Mouse (Mus musculus): ENCODE results near the gene Abcf3. TPM values are rescaled to one million over a fixed set of nuclear protein-coding genes. Genes with fewer than 3 reads are reported as not detected.
A peak's percentile ranks its signal among the peaks of the same experiment; 100 is the strongest.

The Abcf3 gene
- polyA plus RNA-seq, 1 experiment from 2014 or later, result 63.1 TPM

DNA sequence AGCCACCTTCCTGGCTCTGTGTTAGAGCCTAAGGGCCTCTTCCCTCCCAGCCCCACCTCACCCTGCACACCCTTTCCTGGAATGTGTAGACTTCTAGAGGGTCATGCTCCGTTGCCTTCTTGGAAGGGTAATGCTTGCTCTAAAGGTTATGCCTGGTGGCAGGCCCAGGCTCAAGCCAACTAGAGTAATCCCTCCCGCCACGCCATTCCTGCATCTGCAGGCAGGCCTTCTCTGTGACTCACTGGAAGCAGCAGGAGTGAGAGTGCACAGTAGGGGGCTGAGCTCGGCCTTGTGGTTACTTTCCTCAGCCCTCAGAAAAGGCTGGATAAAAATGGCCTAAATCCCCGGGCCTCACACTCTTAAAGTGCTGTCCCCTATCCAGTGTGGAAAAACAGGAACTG is 11.3 kb upstream of the Abcf3 start:
- Histone ChIP-seq H3K9ac (ENCODE audit: low read length) (peak overlapping the region; percentile 41), H3K36me3 (ENCODE audit: control insufficient read depth, insufficient read depth, low read length) (peaks cover 13% of the 10 kb centered on the region), H3K27me3 (ENCODE audit: control insufficient read depth, insufficient read depth, low read length) (no peaks in the 10 kb centered on the region), H3K9me3 (replicated peaks; ENCODE audit: control insufficient read depth, low read length) (no peaks in the 10 kb centered on the region), H3K4me3 (replicated peaks; ENCODE audit: low read length) (peak overlapping the region; percentile 74), H3K27ac (ENCODE audit: low read length) (peak overlapping the region; percentile 2; the same call in 1 of the 2 replicates), H3K4me1 (ENCODE audit: control insufficient read depth, insufficient read depth, low read length) (peaks cover 23% of the 10 kb centered on the region), H3K4me2 (ENCODE audit: low read depth, low read length) (peak overlapping the region; percentile 93)
- 20% methylated on average over 5 of the region's 5 CpGs for WGBS
- no peak for ATAC-seq (ENCODE audit: insufficient read depth, low FRiP score)

DNA sequence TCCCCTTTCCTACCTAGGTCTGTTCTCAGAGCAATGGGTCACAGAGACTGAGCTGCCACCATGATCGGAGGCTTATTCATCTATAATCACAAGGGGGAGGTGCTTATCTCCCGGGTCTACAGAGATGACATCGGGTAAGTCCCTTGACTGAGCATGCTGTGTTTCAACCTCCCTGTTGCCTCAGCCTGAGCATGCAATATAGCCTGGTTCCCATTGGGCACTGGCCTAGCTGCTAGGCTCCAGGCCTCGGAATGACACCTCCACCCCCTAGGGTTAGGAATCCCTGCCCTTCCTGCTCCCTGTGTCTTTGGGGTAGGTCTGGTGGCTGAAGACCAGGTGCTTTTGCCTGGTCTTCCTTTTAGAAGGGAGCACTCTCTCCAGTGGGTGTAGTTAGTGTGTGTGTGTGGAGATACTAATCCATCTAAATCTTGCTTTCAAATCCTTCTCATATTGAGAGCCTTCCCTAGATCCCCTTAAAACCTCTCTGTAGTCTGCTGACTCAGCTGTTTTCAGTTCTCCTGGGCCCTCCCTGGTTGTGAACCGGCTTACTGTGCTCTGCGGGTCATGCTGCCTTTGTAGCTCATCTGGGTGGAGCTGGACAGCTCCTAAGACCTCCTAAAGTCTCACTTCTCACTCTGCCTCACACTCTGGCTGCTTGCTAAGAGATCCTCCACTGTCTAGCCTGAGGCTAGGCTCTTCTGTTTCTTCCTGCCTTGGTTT is 10.6 kb upstream of the Abcf3 start:
- H3K27ac ChIP-seq (ENCODE audit: low read length), result no peak overlapping the region; the same call in 1 of the 2 replicates
- H3K36me3 ChIP-seq (ENCODE audit: control insufficient read depth, insufficient read depth, low read length), result peaks cover 17% of the 10 kb centered on the region
- H3K9me3 ChIP-seq (replicated peaks; ENCODE audit: control insufficient read depth, low read length), result no peaks in the 10 kb centered on the region
- H3K4me2 ChIP-seq (ENCODE audit: low read depth, low read length), result peak overlapping the region; percentile 93
- no peak for ATAC-seq (ENCODE audit: insufficient read depth, low FRiP score)
- 34% methylated on average over 6 of the region's 6 CpGs for WGBS
- peaks cover 23% of the 10 kb centered on the region for H3K4me1 ChIP-seq (ENCODE audit: control insufficient read depth, insufficient read depth, low read length)
- H3K27me3 ChIP-seq (ENCODE audit: control insufficient read depth, insufficient read depth, low read length), result no peaks in the 10 kb centered on the region
- peak overlapping the region; percentile 41 for H3K9ac ChIP-seq (ENCODE audit: low read length)
- peak overlapping the region; percentile 74 for H3K4me3 ChIP-seq (replicated peaks; ENCODE audit: low read length)

DNA sequence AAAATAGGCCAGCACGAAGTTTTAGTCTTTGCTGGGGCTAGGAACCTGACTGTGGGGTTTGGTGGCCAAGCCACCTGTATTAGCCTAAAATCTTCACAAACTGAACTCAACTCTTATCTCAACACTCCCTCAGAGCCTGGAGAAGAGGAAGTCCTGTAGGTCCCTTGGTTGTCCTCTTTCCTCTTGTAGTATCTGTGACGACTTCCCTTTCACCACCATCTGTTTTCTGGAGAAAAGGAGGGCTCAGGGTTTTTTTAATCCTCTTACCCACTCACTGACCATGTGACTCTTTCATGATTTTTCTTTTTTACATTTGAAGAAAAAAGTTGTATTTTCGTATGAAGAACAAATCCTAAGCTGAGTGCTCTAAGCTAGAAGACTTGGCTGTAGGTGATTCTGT is 8.7 kb upstream of the Abcf3 start:
- ATAC-seq (ENCODE audit: insufficient read depth, low FRiP score), result no peak
- Histone ChIP-seq H3K27me3 (ENCODE audit: control insufficient read depth, insufficient read depth, low read length) (no peaks in the 10 kb centered on the region), H3K36me3 (ENCODE audit: control insufficient read depth, insufficient read depth, low read length) (peaks cover 28% of the 10 kb centered on the region), H3K4me1 (ENCODE audit: control insufficient read depth, insufficient read depth, low read length) (peaks cover 23% of the 10 kb centered on the region), H3K9me3 (replicated peaks; ENCODE audit: control insufficient read depth, low read length) (no peaks in the 10 kb centered on the region), H3K9ac (ENCODE audit: low read length) (no peak overlapping the region), H3K4me2 (ENCODE audit: low read depth, low read length) (no peak overlapping the region), H3K27ac (ENCODE audit: low read length) (no peak overlapping the region), H3K4me3 (replicated peaks; ENCODE audit: low read length) (no peak overlapping the region)
- 67% methylated on average over 3 of the region's 3 CpGs for WGBS

DNA sequence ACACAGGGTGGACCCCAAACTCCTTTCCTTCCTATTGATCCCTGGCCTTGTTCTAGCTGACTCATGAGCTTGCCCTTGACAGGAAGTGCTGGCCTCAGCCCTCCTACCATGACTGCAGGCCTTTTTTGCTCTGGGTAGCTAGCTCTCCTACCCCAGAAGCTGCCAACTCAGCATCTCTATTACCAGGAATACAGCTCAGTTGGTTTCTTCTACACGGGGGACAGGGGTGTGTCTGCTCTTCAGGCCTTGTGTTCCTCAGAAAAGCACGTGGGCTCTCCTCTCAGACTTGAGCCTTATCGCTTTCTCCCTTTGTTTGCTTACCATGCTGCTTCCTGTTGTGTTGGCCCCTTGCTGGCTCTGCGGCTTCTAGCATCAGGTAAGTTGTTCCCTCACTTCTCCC is 7.9 kb upstream of the Abcf3 start:
- peak; percentile 29; the same call in 1 of the 2 replicates for ATAC-seq (ENCODE audit: insufficient read depth, low FRiP score)
- no peak overlapping the region for H3K4me2 ChIP-seq (ENCODE audit: low read depth, low read length)
- no peaks in the 10 kb centered on the region for H3K9me3 ChIP-seq (replicated peaks; ENCODE audit: control insufficient read depth, low read length)
- 69% methylated on average over 4 of the region's 4 CpGs for WGBS
- no peak overlapping the region for H3K4me3 ChIP-seq (replicated peaks; ENCODE audit: low read length)
- H3K9ac ChIP-seq (ENCODE audit: low read length), result no peak overlapping the region
- peaks cover 28% of the 10 kb centered on the region for H3K36me3 ChIP-seq (ENCODE audit: control insufficient read depth, insufficient read depth, low read length)
- H3K4me1 ChIP-seq (ENCODE audit: control insufficient read depth, insufficient read depth, low read length), result peaks cover 23% of the 10 kb centered on the region
- H3K27ac ChIP-seq (ENCODE audit: low read length), result no peak overlapping the region
- no peaks in the 10 kb centered on the region for H3K27me3 ChIP-seq (ENCODE audit: control insufficient read depth, insufficient read depth, low read length)

DNA sequence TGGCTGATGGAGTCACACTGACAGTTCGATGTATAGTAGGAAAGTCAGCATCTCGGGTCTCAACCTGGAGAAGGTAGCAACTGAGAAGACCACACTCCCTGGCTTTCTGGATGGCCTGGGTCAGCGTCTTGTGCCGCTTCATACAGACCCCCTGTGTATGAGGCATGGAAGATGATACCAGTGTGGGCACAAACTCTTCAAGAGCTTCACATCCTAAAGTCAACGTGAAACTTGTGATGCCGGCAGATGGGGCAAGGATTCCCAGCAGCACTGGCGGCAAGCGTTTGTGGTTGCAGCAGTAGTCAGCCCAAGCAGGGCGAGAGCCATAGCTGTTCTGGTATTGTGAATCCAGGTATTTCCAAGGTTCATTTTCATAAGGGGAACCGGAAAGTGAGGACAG is 2.7 kb upstream of the Abcf3 start:
- Histone ChIP-seq H3K27me3 (ENCODE audit: control insufficient read depth, insufficient read depth, low read length) (no peaks in the 10 kb centered on the region), H3K4me3 (replicated peaks; ENCODE audit: low read length) (no peak overlapping the region), H3K9me3 (replicated peaks; ENCODE audit: control insufficient read depth, low read length) (no peaks in the 10 kb centered on the region), H3K9ac (ENCODE audit: low read length) (no peak overlapping the region), H3K4me2 (ENCODE audit: low read depth, low read length) (no peak overlapping the region), H3K36me3 (ENCODE audit: control insufficient read depth, insufficient read depth, low read length) (peaks cover 15% of the 10 kb centered on the region), H3K4me1 (ENCODE audit: control insufficient read depth, insufficient read depth, low read length) (peaks cover 14% of the 10 kb centered on the region), H3K27ac (ENCODE audit: low read length) (no peak overlapping the region)
- ATAC-seq (ENCODE audit: insufficient read depth, low FRiP score), result no peak
- WGBS, result 89% methylated on average over 10 of the region's 10 CpGs

DNA sequence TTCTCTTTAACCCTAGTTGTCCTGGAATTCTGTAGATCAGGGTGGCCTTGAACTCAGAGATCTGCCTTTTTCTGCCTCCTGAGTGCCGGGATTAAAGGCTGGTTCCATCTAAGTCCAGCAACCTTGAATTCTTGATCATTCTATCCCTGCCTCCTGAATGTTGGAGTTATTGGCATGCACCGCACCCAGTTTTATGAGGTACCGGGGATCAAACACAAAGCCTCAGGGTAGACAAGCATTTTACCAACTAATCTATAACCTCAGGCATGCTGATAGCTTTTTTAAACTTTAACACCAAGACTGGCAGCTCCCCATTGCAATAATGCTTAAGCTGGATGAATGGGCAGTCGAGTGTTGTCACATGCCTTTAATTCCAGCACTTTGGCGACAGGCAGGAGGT is 954 bp upstream of the Abcf3 start:
- Histone ChIP-seq H3K4me1 (ENCODE audit: control insufficient read depth, insufficient read depth, low read length) (peaks cover 14% of the 10 kb centered on the region), H3K9ac (ENCODE audit: low read length) (peak overlapping the region; percentile 82), H3K9me3 (replicated peaks; ENCODE audit: control insufficient read depth, low read length) (no peaks in the 10 kb centered on the region), H3K27me3 (ENCODE audit: control insufficient read depth, insufficient read depth, low read length) (no peaks in the 10 kb centered on the region), H3K4me2 (ENCODE audit: low read depth, low read length) (peak overlapping the region; percentile 76), H3K36me3 (ENCODE audit: control insufficient read depth, insufficient read depth, low read length) (peaks cover 26% of the 10 kb centered on the region), H3K27ac (ENCODE audit: low read length) (peak overlapping the region; percentile 85), H3K4me3 (replicated peaks; ENCODE audit: low read length) (peak overlapping the region; percentile 89)
- 44% methylated on average over 5 of the region's 5 CpGs for WGBS
- no peak for ATAC-seq (ENCODE audit: insufficient read depth, low FRiP score)

DNA sequence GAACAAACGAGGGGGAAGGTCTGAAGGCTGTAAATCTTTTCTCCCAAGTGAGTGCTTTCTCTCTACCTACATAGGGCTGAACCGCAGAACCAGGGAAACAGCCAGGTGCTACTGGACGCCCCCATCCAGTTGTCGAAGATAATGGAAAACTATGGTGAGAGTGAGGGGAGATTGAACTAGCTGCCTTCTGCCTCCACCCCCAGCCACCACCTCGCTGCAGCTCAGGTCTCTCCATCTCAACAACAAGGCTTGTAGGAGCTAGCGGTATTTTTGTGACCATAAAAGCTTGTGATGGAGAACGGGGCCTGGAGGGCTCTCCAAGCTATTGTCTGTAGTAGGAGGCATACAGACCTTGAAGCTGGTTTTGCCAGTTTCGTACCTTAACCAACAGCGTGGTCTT is 784 bp downstream of the Abcf3 start:
- no peak for ATAC-seq (ENCODE audit: insufficient read depth, low FRiP score)
- WGBS, result 43% methylated on average over 9 of the region's 9 CpGs
- Histone ChIP-seq H3K9ac (ENCODE audit: low read length) (peak overlapping the region; percentile 86), H3K27ac (ENCODE audit: low read length) (no peak overlapping the region; the same call in 1 of the 2 replicates), H3K27me3 (ENCODE audit: control insufficient read depth, insufficient read depth, low read length) (no peaks in the 10 kb centered on the region), H3K36me3 (ENCODE audit: control insufficient read depth, insufficient read depth, low read length) (peaks cover 14% of the 10 kb centered on the region), H3K4me2 (ENCODE audit: low read depth, low read length) (peak overlapping the region; percentile 79), H3K4me3 (replicated peaks; ENCODE audit: low read length) (peak overlapping the region; percentile 89), H3K4me1 (ENCODE audit: control insufficient read depth, insufficient read depth, low read length) (peaks cover 14% of the 10 kb centered on the region), H3K9me3 (replicated peaks; ENCODE audit: control insufficient read depth, low read length) (no peaks in the 10 kb centered on the region)

DNA sequence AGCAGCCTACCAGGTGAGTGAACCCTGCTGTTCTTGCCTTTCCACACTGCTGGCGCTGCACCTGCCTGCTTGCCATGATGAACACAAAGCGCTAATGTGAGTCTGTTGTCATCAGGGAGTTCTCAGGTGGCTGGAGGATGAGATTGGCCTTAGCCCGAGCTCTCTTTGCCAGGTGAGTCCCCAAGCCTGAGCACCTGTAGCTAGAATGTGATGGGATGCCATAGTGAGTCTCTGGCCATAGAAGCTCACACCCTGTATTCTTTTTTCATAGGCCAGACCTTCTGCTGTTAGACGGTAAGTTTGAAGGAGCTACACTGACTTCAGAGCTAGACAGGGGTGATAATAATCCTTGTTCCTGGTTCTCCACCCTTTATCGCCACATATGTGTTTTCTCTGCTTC is 3.3 kb downstream of the Abcf3 start:
- no peak for ATAC-seq (ENCODE audit: insufficient read depth, low FRiP score)
- Histone ChIP-seq H3K27me3 (ENCODE audit: control insufficient read depth, insufficient read depth, low read length) (no peaks in the 10 kb centered on the region), H3K9me3 (replicated peaks; ENCODE audit: control insufficient read depth, low read length) (no peaks in the 10 kb centered on the region), H3K27ac (ENCODE audit: low read length) (no peak overlapping the region), H3K36me3 (ENCODE audit: control insufficient read depth, insufficient read depth, low read length) (peaks cover 12% of the 10 kb centered on the region), H3K4me1 (ENCODE audit: control insufficient read depth, insufficient read depth, low read length) (peaks cover 14% of the 10 kb centered on the region), H3K4me2 (ENCODE audit: low read depth, low read length) (no peak overlapping the region), H3K9ac (ENCODE audit: low read length) (no peak overlapping the region), H3K4me3 (replicated peaks; ENCODE audit: low read length) (no peak overlapping the region)
- 93% methylated on average over 5 of the region's 5 CpGs for WGBS

DNA sequence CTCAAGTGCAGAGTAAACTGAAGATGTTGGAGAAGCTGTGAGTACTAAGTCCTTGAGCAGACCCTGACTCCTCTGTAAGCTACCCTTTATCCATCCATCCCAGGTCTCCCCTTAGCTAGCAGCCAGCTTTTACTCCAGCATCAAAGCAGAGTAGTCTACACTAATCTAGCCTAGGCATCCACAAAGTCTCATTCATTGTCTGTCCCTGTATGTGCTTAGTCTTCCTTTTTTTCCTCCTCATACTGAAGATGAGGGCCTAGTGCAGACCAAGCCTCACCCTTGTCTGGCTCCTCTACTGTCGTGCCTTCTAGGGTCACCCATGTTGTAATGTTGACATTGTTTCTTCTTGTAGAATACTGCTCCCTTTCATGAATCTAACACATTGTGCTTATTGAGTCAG is 4.2 kb downstream of the Abcf3 start:
- 82% methylated on average over 1 of the region's 1 CpGs for WGBS
- H3K4me1 ChIP-seq (ENCODE audit: control insufficient read depth, insufficient read depth, low read length), result peaks cover 11% of the 10 kb centered on the region
- H3K27ac ChIP-seq (ENCODE audit: low read length), result no peak overlapping the region
- no peak overlapping the region for H3K4me2 ChIP-seq (ENCODE audit: low read depth, low read length)
- H3K36me3 ChIP-seq (ENCODE audit: control insufficient read depth, insufficient read depth, low read length), result peaks cover 14% of the 10 kb centered on the region
- H3K27me3 ChIP-seq (ENCODE audit: control insufficient read depth, insufficient read depth, low read length), result no peaks in the 10 kb centered on the region
- no peak for ATAC-seq (ENCODE audit: insufficient read depth, low FRiP score)
- no peaks in the 10 kb centered on the region for H3K9me3 ChIP-seq (replicated peaks; ENCODE audit: control insufficient read depth, low read length)
- no peak overlapping the region for H3K4me3 ChIP-seq (replicated peaks; ENCODE audit: low read length)
- H3K9ac ChIP-seq (ENCODE audit: low read length), result no peak overlapping the region
